Mouse (Mus musculus) cerebellum, adult 2 months (tissue): ENCODE measurements around the gene Parp9.

Experiments used
- CTCF ChIP-seq: fragments of 200-500 bp; IDR thresholded peaks from 2 replicates; pipeline ENCODE4 v1.5.1; 2011; ENCODE audit warnings: low read depth, mild to moderate bottlenecking, control low read depth, low read length, moderate library complexity, borderline replicate concordance; ENCODE audit not compliant: insufficient read depth
- POLR2A ChIP-seq: fragments of 200-500 bp; IDR thresholded peaks from 2 replicates; pipeline ENCODE4 v1.6.1; 2011; ENCODE audit warnings: low read length, control low read depth, borderline replicate concordance; ENCODE audit not compliant: insufficient read depth

- TF ChIP-seq CTCF (no peak), POLR2A (no peak)
These were observed 32.9 kb upstream of the Parp9 start for GRCm38 (mm10) chr16:35905355-35905754.
